ENCODE assay signal across 8 mouse cellular contexts in the genomic region with DNA sequence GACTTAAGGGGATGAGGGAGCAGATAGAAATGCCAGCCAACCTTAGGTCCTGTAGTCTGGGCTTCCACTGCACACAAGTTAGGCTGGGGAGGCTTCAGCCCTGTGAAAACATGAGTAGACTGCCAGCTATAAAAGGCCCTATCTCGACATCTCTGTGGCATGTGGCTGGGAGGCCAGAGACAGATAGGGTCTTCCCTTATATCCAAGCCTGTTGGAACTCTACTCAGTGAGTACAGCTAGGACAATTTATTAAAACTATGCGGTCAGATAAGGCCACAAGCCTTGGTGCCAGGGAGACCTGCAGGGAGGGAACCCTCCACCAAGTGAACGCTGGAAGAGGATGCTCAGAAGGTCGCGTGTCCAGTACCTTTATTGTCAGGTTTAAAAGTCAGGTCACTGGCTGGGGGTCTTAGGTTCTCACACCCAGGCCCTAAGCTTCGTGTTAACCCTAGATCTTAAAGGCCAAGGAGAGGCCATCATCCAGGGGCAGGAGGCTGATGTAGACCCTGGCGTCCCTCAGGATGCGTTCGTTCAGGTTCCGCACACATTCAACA. TPM values are rescaled to one million over a fixed set of nuclear protein-coding genes. Genes with fewer than 3 reads are reported as not detected.
A peak's percentile ranks its signal among the peaks of the same experiment; 100 is the strongest.
DNase-seq lines count a peak whose midpoint lies in the region; ATAC-seq and TF ChIP-seq lines count a peak whose summit lies in the region.

No protein-coding gene starts in this region.

- peak overlapping the region; percentile 79; the same call in 1 of the 2 replicates for H3K27ac ChIP-seq in lung, embryonic 14.5 days (ENCODE audit: low read depth)
- no peak overlapping the region for H3K27ac ChIP-seq in embryonic facial prominence, embryonic 14.5 days (replicated peaks; ENCODE audit: low read depth, low read length)
- H3K27ac ChIP-seq in intestine, postnatal 0 days (ENCODE audit: low read depth, low read length): 0 out of 2 replicates have a peak overlapping the region, but pooled peaks have one; percentile 74
- H3K27ac ChIP-seq in neural tube, embryonic 14.5 days (ENCODE audit: low read depth, low read length): no peak overlapping the region

- peak; percentile 23 for DNase-seq in lung, embryonic 14.5 days
- no peak for DNase-seq in lung, postnatal 14 days
- no peak for DNase-seq in embryonic facial prominence, embryonic 14.5 days (ENCODE audit: low spot score)
- DNase-seq in T-cell, adult 2 months (ENCODE audit: low spot score): no peak
- DNase-seq in ovary, postnatal 10 days (ENCODE audit: low spot score): no peak
- no peak for DNase-seq in cerebellum, postnatal 36 days

- peaks cover 9% of the 10 kb centered on the region; the same call in 1 of the 2 replicates for H3K4me1 ChIP-seq in lung, embryonic 14.5 days (ENCODE audit: insufficient read depth)
- H3K4me1 ChIP-seq in embryonic facial prominence, embryonic 14.5 days (ENCODE audit: control insufficient read depth, insufficient read depth, low read length): peaks cover 8% of the 10 kb centered on the region; the same call in 1 of the 2 replicates
- no peaks in the 10 kb centered on the region; the same call in 1 of the 2 replicates for H3K4me1 ChIP-seq in intestine, postnatal 0 days (replicated peaks; ENCODE audit: control insufficient read depth, insufficient read depth, low read length)
- H3K4me1 ChIP-seq in neural tube, embryonic 14.5 days (ENCODE audit: control insufficient read depth, insufficient read depth, low read length): peaks cover 18% of the 10 kb centered on the region

- H3K9ac ChIP-seq in lung, embryonic 14.5 days: peak overlapping the region; percentile 63; the same call in 1 of the 2 replicates
- H3K9ac ChIP-seq in embryonic facial prominence, embryonic 14.5 days (ENCODE audit: low read depth, low read length): 0 out of 2 replicates have a peak overlapping the region, but pooled peaks have one; percentile 78
- H3K9ac ChIP-seq in intestine, postnatal 0 days (ENCODE audit: low read depth, low read length): peak overlapping the region; percentile 52
- peak overlapping the region; percentile 66; the same call in 1 of the 2 replicates for H3K9ac ChIP-seq in neural tube, embryonic 14.5 days (replicated peaks; ENCODE audit: low read depth, low read length)

- WGBS in lung, embryonic 14.5 days: 13% methylated on average over 10 of the region's 10 CpGs
- WGBS in embryonic facial prominence, embryonic 14.5 days: 23% methylated on average over 10 of the region's 10 CpGs
- 22% methylated on average over 10 of the region's 10 CpGs for WGBS in intestine, postnatal 0 days
- WGBS in neural tube, embryonic 14.5 days: 22% methylated on average over 10 of the region's 10 CpGs

- no peaks in the 10 kb centered on the region for H3K27me3 ChIP-seq in lung, embryonic 14.5 days (ENCODE audit: insufficient read depth, low read length)
- H3K27me3 ChIP-seq in embryonic facial prominence, embryonic 14.5 days (replicated peaks; ENCODE audit: control insufficient read depth, insufficient read depth, low read length): no peaks in the 10 kb centered on the region
- no peaks in the 10 kb centered on the region for H3K27me3 ChIP-seq in intestine, postnatal 0 days (replicated peaks; ENCODE audit: control insufficient read depth, insufficient read depth, low read length)
- no peaks in the 10 kb centered on the region for H3K27me3 ChIP-seq in neural tube, embryonic 14.5 days (ENCODE audit: control insufficient read depth, insufficient read depth, low read length)

- peak overlapping the region; percentile 69 for H3K4me3 ChIP-seq in lung, embryonic 14.5 days (ENCODE audit: low read depth, low read length)
- H3K4me3 ChIP-seq in embryonic facial prominence, embryonic 14.5 days (ENCODE audit: low read depth, low read length): peak overlapping the region; percentile 81
- H3K4me3 ChIP-seq in intestine, postnatal 0 days (ENCODE audit: low read depth, low read length): peak overlapping the region; percentile 63
- peak overlapping the region; percentile 64 for H3K4me3 ChIP-seq in neural tube, embryonic 14.5 days (ENCODE audit: low read depth, low read length)

- no peak for TF ChIP-seq CTCF in lung, embryonic 14.5 days (IDR thresholded peaks at IDR 0.05; ENCODE audit: low read depth)
- TF ChIP-seq CTCF in intestine, postnatal 0 days (IDR thresholded peaks at IDR 0.05; ENCODE audit: low read depth): no peak

- ATAC-seq in lung, embryonic 14.5 days (ENCODE audit: insufficient read depth): no peak
- no peak for ATAC-seq in embryonic facial prominence, embryonic 14.5 days (ENCODE audit: low read depth)
- ATAC-seq in intestine, postnatal 0 days: no peak
- no peak for ATAC-seq in neural tube, embryonic 14.5 days (ENCODE audit: low read depth)

- no peaks in the 10 kb centered on the region for H3K9me3 ChIP-seq in lung, embryonic 14.5 days (ENCODE audit: low read depth, low read length)
- H3K9me3 ChIP-seq in embryonic facial prominence, embryonic 14.5 days (ENCODE audit: control insufficient read depth, low read length): no peaks in the 10 kb centered on the region
- no peaks in the 10 kb centered on the region for H3K9me3 ChIP-seq in intestine, postnatal 0 days (ENCODE audit: control insufficient read depth)
- H3K9me3 ChIP-seq in neural tube, embryonic 14.5 days (ENCODE audit: control insufficient read depth, low read length): no peaks in the 10 kb centered on the region

- peaks cover 51% of the 10 kb centered on the region for H3K36me3 ChIP-seq in lung, embryonic 14.5 days (ENCODE audit: insufficient read depth)
- H3K36me3 ChIP-seq in embryonic facial prominence, embryonic 14.5 days (ENCODE audit: control insufficient read depth, insufficient read depth, low read length): peaks cover 48% of the 10 kb centered on the region
- H3K36me3 ChIP-seq in intestine, postnatal 0 days (ENCODE audit: control insufficient read depth, insufficient read depth): peaks cover 53% of the 10 kb centered on the region
- H3K36me3 ChIP-seq in neural tube, embryonic 14.5 days (ENCODE audit: control insufficient read depth, insufficient read depth, low read length): peaks cover 23% of the 10 kb centered on the region

- peak overlapping the region; percentile 100 for H3K4me2 ChIP-seq in lung, embryonic 14.5 days
- H3K4me2 ChIP-seq in embryonic facial prominence, embryonic 14.5 days (ENCODE audit: low read depth, low read length): peak overlapping the region; percentile 100
- H3K4me2 ChIP-seq in intestine, postnatal 0 days (replicated peaks; ENCODE audit: low read depth): peak overlapping the region; percentile 91
- H3K4me2 ChIP-seq in neural tube, embryonic 14.5 days (ENCODE audit: low read depth, low read length): peak overlapping the region; percentile 80

RNA-seq across cellular contexts. Expression of a gene that starts 1.9 kb away (rescaled TPM):
- polyA plus RNA-seq in lung, embryonic 14.5 days (2014; fragmentation: Nextera tagmentation; extraction: Ambion mirVana): 15.4 and 17.0 TPM in 2 replicates
- 18.7 and 19.4 TPM in 2 replicates for polyA plus RNA-seq in embryonic facial prominence, embryonic 14.5 days (2014; fragmentation: Nextera tagmentation; extraction: Ambion mirVana)
- polyA plus RNA-seq in intestine, postnatal 0 days (2015; fragmentation: Nextera tagmentation; extraction: Ambion mirVana): 67.3 and 70.5 TPM in 2 replicates
- 38.6 and 55.0 TPM in 2 replicates for polyA plus RNA-seq in neural tube, embryonic 14.5 days (2014; fragmentation: Nextera tagmentation; extraction: Ambion mirVana)

RNA-seq across cellular contexts. Expression of a gene that starts 21.9 kb away (rescaled TPM):
- 274 and 278 TPM in 2 replicates for polyA plus RNA-seq in lung, embryonic 14.5 days (2014; fragmentation: Nextera tagmentation; extraction: Ambion mirVana)
- polyA plus RNA-seq in embryonic facial prominence, embryonic 14.5 days (2014; fragmentation: Nextera tagmentation; extraction: Ambion mirVana): 251 and 260 TPM in 2 replicates
- polyA plus RNA-seq in intestine, postnatal 0 days (2015; fragmentation: Nextera tagmentation; extraction: Ambion mirVana): 354 and 371 TPM in 2 replicates
- 319 and 325 TPM in 2 replicates for polyA plus RNA-seq in neural tube, embryonic 14.5 days (2014; fragmentation: Nextera tagmentation; extraction: Ambion mirVana)

Comparison
In these comparisons a context has a peak if more than half of its experiments do, and no peak if none do; other contexts are left out.
1. H3K27ac ChIP-seq: peak in lung, embryonic 14.5 days (single experiment) and intestine, postnatal 0 days (single experiment); none in embryonic facial prominence, embryonic 14.5 days (single experiment) and neural tube, embryonic 14.5 days (single experiment).
2. Peak in every context shown above with its lines, with median percentiles within 50 percentile points of each other: H3K4me2 ChIP-seq, H3K4me3 ChIP-seq and H3K9ac ChIP-seq.